Mouse (Mus musculus) forebrain, embryonic 16.5 days (tissue): ENCODE data around the gene Rbm48. TPM values are rescaled to one million over a fixed set of nuclear protein-coding genes. Genes with fewer than 3 reads are reported as not detected.

Experiments
- ATAC-seq: fragments of 200-750 bp; cut with Nextera tagmentation; 2 replicates; pipeline ENCODE4 v1.8.0; 2017; ENCODE audit warnings: mild to moderate bottlenecking, moderate library complexity
- H3K27ac ChIP-seq: fragments of 300-500 bp; sonication (generic); 2 replicates; pipeline ENCODE4 v1.5.1; 2014; ENCODE audit warnings: low read length, control low read depth
- H3K27me3 ChIP-seq: fragments of 300-500 bp; sonication (generic); replicated peaks from 2 replicates; pipeline ENCODE4 v1.6.1; 2014; ENCODE audit warnings: low read length; ENCODE audit not compliant: control insufficient read depth, insufficient read depth
- H3K36me3 ChIP-seq: fragments of 300-500 bp; sonication (generic); 2 replicates; pipeline ENCODE4 v1.6.1; 2014; ENCODE audit not compliant: control insufficient read depth, insufficient read depth
- H3K4me1 ChIP-seq: fragments of 300-500 bp; sonication (generic); replicated peaks from 2 replicates; pipeline ENCODE4 v1.6.1; 2014; ENCODE audit warnings: low read length; ENCODE audit not compliant: control insufficient read depth, insufficient read depth
- H3K4me2 ChIP-seq: fragments of 300-500 bp; sonication (generic); 2 replicates; pipeline ENCODE4 v1.6.1; 2014; ENCODE audit warnings: mild to moderate bottlenecking, low read length, control low read depth
- H3K4me3 ChIP-seq: fragments of 300-500 bp; sonication (generic); replicated peaks from 2 replicates; pipeline ENCODE4 v1.5.1; 2014; ENCODE audit warnings: mild to moderate bottlenecking, low read length, control low read depth
- H3K9ac ChIP-seq: fragments of 300-500 bp; sonication (generic); replicated peaks from 2 replicates; pipeline ENCODE4 v1.6.1; 2014; ENCODE audit warnings: low read depth, low read length, control low read depth
- H3K9me3 ChIP-seq: fragments of 300-500 bp; sonication (generic); 2 replicates; pipeline ENCODE4 v1.6.1; 2016; ENCODE audit warnings: low read length; ENCODE audit not compliant: control insufficient read depth
- WGBS: fragments of 180-500 bp; shearing (Covaris S2); extraction: QIAGEN DNeasy Blood & Tissue Kit; methylation state at CpG from one replicate; pipeline ENCODE4 v1.1.7; 2014; 5-methylcytosine and 5-hydroxymethylcytosine counted together
- polyA plus RNA-seq: library from polyadenylated mRNA; unstranded; fragments of >200 nt; fragmentation: Nextera tagmentation; extraction: Ambion mirVana; gene quantifications from 2 replicates; pipeline ENCODE4 v1.2.1, GENCODE M21; 2015

Gene Rbm48
- polyA plus RNA-seq: 18.2 and 19.0 TPM in 2 replicates

DNA sequence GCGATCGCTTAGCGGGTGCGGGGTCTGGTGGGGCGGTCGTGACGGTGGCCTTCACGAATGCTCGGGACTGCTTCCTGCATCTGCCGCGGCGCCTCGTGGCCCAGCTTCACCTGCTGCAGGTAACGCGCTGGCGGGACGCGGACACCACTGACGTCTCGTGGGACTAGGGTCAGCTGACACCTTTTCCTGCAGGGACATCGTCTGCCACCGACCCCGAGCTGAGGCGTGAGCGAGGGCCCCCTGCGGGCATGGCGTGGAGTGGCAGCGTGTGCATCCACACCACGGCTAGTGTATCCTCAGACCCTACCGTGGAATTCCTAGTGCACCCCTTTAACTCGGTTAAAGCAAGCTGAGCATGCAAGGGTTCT is at the start of gene Rbm48:
Gene Rbm48, minus strand, starts transcription at position 187 of the 368 bp plus-strand sequence.
- Histone ChIP-seq H3K4me1 (peaks cover 17% of the 10 kb centered on the region), H3K4me3 (peak within 1 kb of the TSS; percentile 61), H3K9me3 (no peaks in the 10 kb centered on the region), H3K27me3 (no peaks in the 10 kb centered on the region), H3K27ac (peak within 1 kb of the TSS; percentile 44), H3K9ac (peak within 1 kb of the TSS; percentile 67), H3K36me3 (peaks cover under 1% of the 10 kb centered on the region), H3K4me2 (peak within 1 kb of the TSS; percentile 81)
- under 1% methylated on average over 31 of the region's 31 CpGs for WGBS
- peak; percentile 83 for ATAC-seq

DNA sequence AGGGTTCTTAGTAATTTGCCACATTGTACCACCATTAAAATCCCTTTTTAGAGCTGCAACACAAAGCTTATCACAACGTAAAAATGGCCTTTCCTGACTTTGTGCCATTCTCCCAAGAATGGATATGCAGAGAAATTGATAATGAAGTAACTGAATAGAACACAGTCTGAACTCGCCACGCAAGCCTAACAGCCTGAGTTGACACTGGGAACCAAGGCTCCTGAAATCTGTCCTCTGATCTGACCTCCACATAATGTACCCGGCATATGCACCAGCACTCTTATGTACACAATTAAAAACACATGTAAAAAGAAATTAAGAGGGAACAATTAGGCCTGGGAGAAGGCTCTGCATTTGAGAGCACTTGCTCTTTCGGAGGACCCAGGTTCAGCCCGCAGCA is 48.9 kb upstream of the Rbm48 start:
- 78% methylated on average over 6 of the region's 6 CpGs for WGBS
- no peak overlapping the region for H3K4me3 ChIP-seq
- ATAC-seq: no peak
- H3K27me3 ChIP-seq: no peaks in the 10 kb centered on the region
- H3K36me3 ChIP-seq: peaks cover 8% of the 10 kb centered on the region; the same call in 1 of the 2 replicates
- peaks cover 10% of the 10 kb centered on the region for H3K4me1 ChIP-seq
- H3K27ac ChIP-seq: no peak overlapping the region
- no peak overlapping the region for H3K4me2 ChIP-seq
- no peaks in the 10 kb centered on the region for H3K9me3 ChIP-seq
- H3K9ac ChIP-seq: no peak overlapping the region; the same call in 1 of the 2 replicates

GRCm38 (mm10) chr5:3644621-3645020 is 48.2 kb upstream of the Rbm48 start:
- WGBS: 96% methylated on average over 6 of the region's 6 CpGs
- Histone ChIP-seq H3K27me3 (no peaks in the 10 kb centered on the region), H3K9ac (no peak overlapping the region), H3K4me2 (no peak overlapping the region), H3K9me3 (no peaks in the 10 kb centered on the region), H3K36me3 (peaks cover 8% of the 10 kb centered on the region; the same call in 1 of the 2 replicates), H3K4me1 (peaks cover 10% of the 10 kb centered on the region), H3K27ac (no peak overlapping the region), H3K4me3 (no peak overlapping the region)
- no peak for ATAC-seq

GRCm38 (mm10) chr5:3635286-3635685 is 38.9 kb upstream of the Rbm48 start:
- Histone ChIP-seq H3K9me3 (no peaks in the 10 kb centered on the region), H3K4me1 (no peaks in the 10 kb centered on the region), H3K4me2 (no peak overlapping the region), H3K4me3 (no peak overlapping the region), H3K27me3 (no peaks in the 10 kb centered on the region), H3K9ac (no peak overlapping the region), H3K36me3 (peaks cover 7% of the 10 kb centered on the region), H3K27ac (no peak overlapping the region)
- no peak for ATAC-seq
- WGBS: 88% methylated on average over 8 of the region's 8 CpGs

GRCm38 (mm10) chr5:3633951-3634350 is 37.6 kb upstream of the Rbm48 start:
- no peak overlapping the region for H3K9ac ChIP-seq
- no peak overlapping the region for H3K4me3 ChIP-seq
- no peak overlapping the region for H3K27ac ChIP-seq
- H3K4me2 ChIP-seq: no peak overlapping the region
- WGBS: 70% methylated on average over 4 of the region's 4 CpGs
- H3K27me3 ChIP-seq: no peaks in the 10 kb centered on the region
- peaks cover 7% of the 10 kb centered on the region for H3K36me3 ChIP-seq
- H3K4me1 ChIP-seq: no peaks in the 10 kb centered on the region
- H3K9me3 ChIP-seq: no peaks in the 10 kb centered on the region
- no peak for ATAC-seq

DNA sequence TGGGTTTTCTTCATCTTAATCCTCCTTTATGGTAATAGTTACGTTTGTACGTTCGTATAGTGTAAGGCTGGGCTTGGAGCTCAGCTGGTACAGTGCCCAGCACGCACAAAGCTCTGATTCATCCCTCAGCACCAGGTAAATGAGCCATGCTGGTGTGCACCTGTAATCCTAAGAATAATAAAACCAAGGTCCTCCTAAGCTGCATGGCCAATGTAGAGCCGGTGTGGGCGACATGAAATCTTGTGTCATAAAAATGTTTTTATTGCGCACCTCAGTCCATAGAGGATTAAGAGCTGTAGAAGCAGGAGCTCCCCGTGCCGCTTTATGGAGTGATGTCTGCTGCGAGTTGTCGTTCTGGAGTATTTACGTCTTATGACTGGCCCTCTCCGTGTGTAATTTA is 36.9 kb upstream of the Rbm48 start:
- no peak for ATAC-seq
- Histone ChIP-seq H3K4me2 (no peak overlapping the region), H3K4me3 (no peak overlapping the region), H3K9ac (no peak overlapping the region), H3K27ac (no peak overlapping the region), H3K4me1 (no peaks in the 10 kb centered on the region), H3K36me3 (peaks cover 7% of the 10 kb centered on the region), H3K9me3 (no peaks in the 10 kb centered on the region), H3K27me3 (no peaks in the 10 kb centered on the region)
- WGBS: 95% methylated on average over 13 of the region's 13 CpGs

GRCm38 (mm10) chr5:3632285-3632684 is 35.9 kb upstream of the Rbm48 start:
- 89% methylated on average over 5 of the region's 5 CpGs for WGBS
- no peak for ATAC-seq
- H3K4me3 ChIP-seq: no peak overlapping the region
- H3K27ac ChIP-seq: no peak overlapping the region
- no peak overlapping the region for H3K4me2 ChIP-seq
- peaks cover 7% of the 10 kb centered on the region for H3K36me3 ChIP-seq
- H3K27me3 ChIP-seq: no peaks in the 10 kb centered on the region
- no peak overlapping the region for H3K9ac ChIP-seq
- no peaks in the 10 kb centered on the region for H3K9me3 ChIP-seq
- H3K4me1 ChIP-seq: no peaks in the 10 kb centered on the region

DNA sequence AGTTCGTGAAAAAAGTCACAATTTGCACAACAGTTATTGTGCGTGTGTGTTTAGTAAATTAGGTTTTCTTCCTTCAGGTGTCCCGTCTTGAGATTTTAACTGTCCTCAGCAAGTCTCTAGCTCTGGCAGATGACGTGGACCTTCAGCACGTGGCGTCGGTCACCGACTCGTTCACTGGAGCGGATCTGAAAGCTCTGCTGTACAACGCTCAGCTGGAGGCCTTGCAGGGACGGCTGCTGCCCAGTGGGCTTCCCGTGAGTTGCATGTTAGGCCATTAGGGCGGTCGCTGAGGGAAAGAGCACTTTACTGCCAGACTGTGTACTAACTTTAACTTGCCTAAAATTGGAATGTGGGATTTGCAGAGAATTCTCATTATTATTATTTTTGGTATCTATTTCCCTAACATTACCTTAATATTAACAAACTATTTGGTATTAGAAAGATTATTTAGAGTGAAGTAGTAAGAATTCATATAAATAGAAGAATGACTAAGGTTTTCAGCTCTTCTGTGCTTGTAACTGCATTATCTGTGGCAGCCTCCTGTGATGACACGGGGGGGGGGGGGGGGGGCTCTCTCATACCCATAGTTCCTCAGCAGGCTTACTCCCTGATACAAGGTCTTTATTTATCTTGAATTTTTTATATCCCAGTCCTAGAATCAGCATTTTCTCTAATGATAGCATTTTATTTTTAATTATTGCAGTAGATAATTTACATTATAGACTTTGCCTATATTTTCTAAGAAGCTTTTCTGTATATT is 35.3 kb upstream of the Rbm48 start:
- no peak for ATAC-seq
- Histone ChIP-seq H3K4me1 (no peaks in the 10 kb centered on the region), H3K4me3 (no peak overlapping the region), H3K9me3 (no peaks in the 10 kb centered on the region), H3K27me3 (no peaks in the 10 kb centered on the region), H3K4me2 (no peak overlapping the region), H3K36me3 (peaks cover 7% of the 10 kb centered on the region), H3K9ac (no peak overlapping the region), H3K27ac (no peak overlapping the region)
- 62% methylated on average over 16 of the region's 16 CpGs for WGBS

GRCm38 (mm10) chr5:3630055-3630454 is 33.7 kb upstream of the Rbm48 start:
- Histone ChIP-seq H3K27me3 (no peaks in the 10 kb centered on the region), H3K4me3 (no peak overlapping the region), H3K36me3 (peaks cover 3% of the 10 kb centered on the region; the same call in 1 of the 2 replicates), H3K9me3 (no peaks in the 10 kb centered on the region), H3K4me2 (no peak overlapping the region), H3K4me1 (no peaks in the 10 kb centered on the region), H3K9ac (no peak overlapping the region), H3K27ac (no peak overlapping the region)
- no peak for ATAC-seq
- WGBS: 97% methylated on average over 5 of the region's 5 CpGs
